Mouse (Mus musculus) kidney, embryonic 15.5 days (tissue): Measurements from ENCODE around the gene Mrps31. TPM values are rescaled to one million over a fixed set of nuclear protein-coding genes. Genes with fewer than 3 reads are reported as not detected.

Experiments
- ATAC-seq: fragments of 200-750 bp; cut with Nextera tagmentation; replicated peaks from 2 replicates; pipeline ENCODE4 v1.8.0; 2017; ENCODE audit warnings: moderate TSS enrichment; ENCODE audit not compliant: low FRiP score
- H3K27ac ChIP-seq: fragments of 300-500 bp; sonication (generic); 2 replicates; pipeline ENCODE4 v1.5.1; 2015; ENCODE audit warnings: mild to moderate bottlenecking, inconsistent platforms
- H3K27me3 ChIP-seq: fragments of 300-500 bp; sonication (generic); 2 replicates; pipeline ENCODE4 v1.6.1; 2015; ENCODE audit warnings: inconsistent platforms
- H3K36me3 ChIP-seq: fragments of 300-500 bp; sonication (generic); 2 replicates; pipeline ENCODE4 v1.6.1; 2015; ENCODE audit warnings: inconsistent platforms
- H3K4me1 ChIP-seq: fragments of 300-500 bp; sonication (generic); 2 replicates; pipeline ENCODE4 v1.6.1; 2015; ENCODE audit warnings: inconsistent platforms
- H3K4me2 ChIP-seq: fragments of 300-500 bp; sonication (generic); 2 replicates; pipeline ENCODE4 v1.6.1; 2015; ENCODE audit warnings: moderate library complexity, mild to moderate bottlenecking, inconsistent platforms
- H3K4me3 ChIP-seq: fragments of 300-500 bp; sonication (generic); replicated peaks from 2 replicates; pipeline ENCODE4 v1.5.1; 2015; ENCODE audit warnings: mild to moderate bottlenecking, inconsistent platforms
- H3K9ac ChIP-seq: fragments of 300-500 bp; sonication (generic); 2 replicates; pipeline ENCODE4 v1.6.1; 2015; ENCODE audit warnings: mild to moderate bottlenecking, inconsistent platforms
- H3K9me3 ChIP-seq: fragments of 300-500 bp; sonication (generic); replicated peaks from 2 replicates; pipeline ENCODE4 v1.6.1; 2016; ENCODE audit warnings: inconsistent platforms
- WGBS: fragments of 180-500 bp; shearing (Covaris S2); methylation state at CpG from one replicate; pipeline ENCODE4 v1.1.7; 2015; ENCODE audit warnings: mixed read lengths; 5-methylcytosine and 5-hydroxymethylcytosine counted together
- polyA plus RNA-seq: library from polyadenylated mRNA; unstranded; fragments of >200 nt; fragmentation: Nextera tagmentation; extraction: Ambion mirVana; gene quantifications from 2 replicates; pipeline ENCODE4 v1.2.1, GENCODE M21; 2015

Mrps31 gene
- polyA plus RNA-seq, 1 experiment from 2014 or later, result 41.4 TPM

- peaks cover 14% of the 10 kb centered on the region for H3K4me1 ChIP-seq
- H3K27me3 ChIP-seq, result no peaks in the 10 kb centered on the region
- ATAC-seq, result no peak
- peaks cover 3% of the 10 kb centered on the region for H3K36me3 ChIP-seq
- H3K4me2 ChIP-seq, result peak overlapping the region; percentile 86
- peak overlapping the region; percentile 89 for H3K4me3 ChIP-seq
- WGBS, result 77% methylated on average over 8 of the region's 8 CpGs
- H3K9me3 ChIP-seq, result no peaks in the 10 kb centered on the region
- H3K27ac ChIP-seq, result peak overlapping the region; percentile 88
- H3K9ac ChIP-seq, result peak overlapping the region; percentile 85
These were observed 11.8 kb upstream of the Mrps31 start for GRCm38 (mm10) chr8:22399285-22399880.

GRCm38 (mm10) chr8:22400593-22400992, 10.6 kb upstream of the Mrps31 start:
- Histone ChIP-seq H3K4me1 (peaks cover 14% of the 10 kb centered on the region), H3K4me3 (no peak overlapping the region), H3K27ac (no peak overlapping the region), H3K9ac (no peak overlapping the region), H3K36me3 (no peaks in the 10 kb centered on the region), H3K9me3 (no peaks in the 10 kb centered on the region), H3K4me2 (no peak overlapping the region), H3K27me3 (no peaks in the 10 kb centered on the region)
- WGBS, result 86% methylated on average over 4 of the region's 4 CpGs
- ATAC-seq, result no peak

- no peak overlapping the region for H3K9ac ChIP-seq
- peaks cover 6% of the 10 kb centered on the region for H3K4me1 ChIP-seq
- H3K27ac ChIP-seq, result no peak overlapping the region
- H3K4me2 ChIP-seq, result no peak overlapping the region
- no peaks in the 10 kb centered on the region for H3K9me3 ChIP-seq
- H3K36me3 ChIP-seq, result no peaks in the 10 kb centered on the region
- no peak for ATAC-seq
- 88% methylated on average over 2 of the region's 2 CpGs for WGBS
- H3K27me3 ChIP-seq, result no peaks in the 10 kb centered on the region
- H3K4me3 ChIP-seq, result no peak overlapping the region
These were observed 7.9 kb upstream of the Mrps31 start for GRCm38 (mm10) chr8:22403235-22403634.

- Histone ChIP-seq H3K4me1 (0 out of 2 replicates have a peak, but pooled peaks cover 3% of the 10 kb centered on the region), H3K9me3 (no peaks in the 10 kb centered on the region), H3K27me3 (no peaks in the 10 kb centered on the region), H3K9ac (no peak overlapping the region), H3K36me3 (no peaks in the 10 kb centered on the region), H3K4me3 (no peak overlapping the region), H3K4me2 (no peak overlapping the region), H3K27ac (no peak overlapping the region)
- no peak for ATAC-seq
- WGBS, result 71% methylated on average over 6 of the region's 6 CpGs
These were observed 5.4 kb upstream of the Mrps31 start for GRCm38 (mm10) chr8:22405733-22406132.

- WGBS, result 14% methylated on average over 16 of the region's 16 CpGs
- peaks cover 13% of the 10 kb centered on the region for H3K36me3 ChIP-seq
- peak overlapping the region; percentile 90 for H3K9ac ChIP-seq
- H3K9me3 ChIP-seq, result no peaks in the 10 kb centered on the region
- H3K27ac ChIP-seq, result no peak overlapping the region
- peak overlapping the region; percentile 66 for H3K4me2 ChIP-seq
- H3K4me1 ChIP-seq, result peaks cover 11% of the 10 kb centered on the region
- no peak for ATAC-seq
- H3K27me3 ChIP-seq, result no peaks in the 10 kb centered on the region
- H3K4me3 ChIP-seq, result peak overlapping the region; percentile 85
These were observed 376 bp upstream of the Mrps31 start for GRCm38 (mm10) chr8:22410688-22411281.

GRCm38 (mm10) chr8:22411971-22412370, 810 bp downstream of the Mrps31 start:
- H3K9ac ChIP-seq, result peak overlapping the region; percentile 90
- ATAC-seq, result no peak
- 21% methylated on average over 8 of the region's 8 CpGs for WGBS
- peak overlapping the region; percentile 66 for H3K4me2 ChIP-seq
- no peaks in the 10 kb centered on the region for H3K27me3 ChIP-seq
- peak overlapping the region; percentile 85 for H3K4me3 ChIP-seq
- H3K9me3 ChIP-seq, result no peaks in the 10 kb centered on the region
- peaks cover 11% of the 10 kb centered on the region for H3K4me1 ChIP-seq
- H3K36me3 ChIP-seq, result peaks cover 22% of the 10 kb centered on the region
- no peak overlapping the region for H3K27ac ChIP-seq

Other genes with a start within 250 kb of the Mrps31 start
- 4.8 and 5.5 TPM in 2 replicates for gene Nek3, start 244.9 kb upstream of the Mrps31 start, polyA plus RNA-seq
- 39.9 and 41.7 TPM in 2 replicates for gene Ckap2, start 225.5 kb upstream of the Mrps31 start, polyA plus RNA-seq
- gene Vps36, start 218.6 kb upstream of the Mrps31 start, polyA plus RNA-seq, result 38.3 and 40.6 TPM in 2 replicates
- gene Thsd1, start 184.0 kb upstream of the Mrps31 start, polyA plus RNA-seq, result 14.5 and 16.3 TPM in 2 replicates
- not detected in 2 replicates for gene Tpte, start 127.9 kb upstream of the Mrps31 start, polyA plus RNA-seq
- 24.1 and 25.1 TPM in 2 replicates for gene Slc25a15, start 12.8 kb upstream of the Mrps31 start, polyA plus RNA-seq